Mouse (Mus musculus) megakaryocyte, embryonic 14.5 days (primary cell): ENCODE measurements at regions not wholly inside any gene's neighbourhood (a gene's known extent, or its start where the extent isn't known, plus 50 kb on each side); places are given as distances from the start of the nearest gene placed in this dataset.

Source experiments
- FLI1 ChIP-seq: IDR thresholded peaks from 2 replicates; pipeline ENCODE4 v1.6.1; 2012; ENCODE audit warnings: low read length, inconsistent platforms, mixed read lengths
- GATA1 ChIP-seq: IDR thresholded peaks from 3 replicates; pipeline ENCODE4 v1.6.1; 2012; ENCODE audit warnings: mixed read lengths, low read length, inconsistent platforms, borderline replicate concordance

DNA sequence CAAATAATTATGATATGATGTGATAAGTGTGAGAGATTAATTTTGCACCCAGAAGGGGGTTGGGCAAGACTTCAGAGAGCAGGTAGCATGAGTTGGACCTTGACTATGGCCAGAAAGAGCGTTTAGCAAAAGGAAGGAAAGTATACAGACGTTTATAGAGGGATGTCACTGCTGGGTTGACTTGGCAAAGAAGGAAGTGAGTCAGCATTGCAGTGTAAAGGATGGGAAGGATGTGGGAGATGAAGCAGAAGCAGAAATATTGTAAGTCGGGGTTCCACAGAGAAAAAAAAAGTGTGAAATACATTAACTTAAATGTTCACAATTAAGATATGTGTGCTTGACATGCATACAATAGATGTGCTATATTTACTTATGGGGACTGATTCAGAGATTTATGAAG lies 307.8 kb upstream of the Galnt5 start:
- TF ChIP-seq GATA1 (no peak), FLI1 (no peak)
